Mouse (Mus musculus) brown adipose tissue, adult 24 weeks (tissue): ENCODE results near the gene Fancm. TPM values are rescaled to one million over a fixed set of nuclear protein-coding genes. Genes with fewer than 3 reads are reported as not detected.

Experiments used
- polyA plus RNA-seq: library from polyadenylated mRNA; stranded (reverse); fragments of >200 nt; gene quantifications from 2 replicates; pipeline ENCODE4 v1.2.4, GENCODE M21; 2012; ENCODE audit not compliant: missing spikeins, insufficient read depth, insufficient read length

Fancm gene
- polyA plus RNA-seq, 1 experiment = 8.1 TPM

Other genes starting within 250 kb of the Fancm start
- gene Gm527, start 157.7 kb upstream of the Fancm start, polyA plus RNA-seq = 3.7 and 5.3 TPM in 2 replicates
- 3.7 and 5.0 TPM in 2 replicates for gene Klhl28, start 110.1 kb upstream of the Fancm start, polyA plus RNA-seq
- gene Togaram1, start 109.8 kb upstream of the Fancm start, polyA plus RNA-seq = 5.2 and 5.4 TPM in 2 replicates
- 13.0 and 14.0 TPM in 2 replicates for gene Prpf39, start 39.3 kb upstream of the Fancm start, polyA plus RNA-seq
- 136 and 207 TPM in 2 replicates for gene Fkbp3, start 1.6 kb upstream of the Fancm start, polyA plus RNA-seq
- not detected in 2 replicates for gene Mis18bp1, start 97.0 kb downstream of the Fancm start, polyA plus RNA-seq
- not detected in 2 replicates for gene Wdr20rt, start 149.9 kb downstream of the Fancm start, polyA plus RNA-seq